Mouse (Mus musculus): ENCODE data around the gene Rps11. TPM values are rescaled to one million over a fixed set of nuclear protein-coding genes. Genes with fewer than 3 reads are reported as not detected.

Rps11 gene
- polyA plus RNA-seq, 1 experiment from 2014 or later: 1,388 TPM

DNA sequence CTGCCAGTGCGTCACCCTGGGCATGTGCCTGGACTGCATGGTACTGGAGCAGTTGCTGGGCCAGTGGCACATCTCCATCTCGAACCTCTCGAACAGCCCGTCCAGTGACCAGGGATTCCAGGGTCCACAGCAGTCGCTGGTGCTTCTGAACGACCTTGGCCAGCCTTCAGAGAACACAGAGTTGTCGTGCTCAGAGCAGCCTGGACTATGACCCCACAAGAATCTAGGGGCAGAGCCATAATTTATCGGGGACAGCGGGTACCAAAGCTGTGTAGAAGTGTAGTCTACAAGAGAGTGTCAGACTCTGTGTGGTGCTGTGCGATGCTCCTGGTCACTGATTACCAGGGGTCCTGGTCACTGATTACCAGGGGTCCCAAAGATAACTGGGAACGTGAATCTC lies 23.7 kb upstream of the Rps11 start:
- H3K36me3 ChIP-seq (ENCODE audit: inconsistent target): peaks cover 51% of the 10 kb centered on the region
- H3K4me3 ChIP-seq (ENCODE audit: inconsistent target): no peak overlapping the region
- peaks cover 5% of the 10 kb centered on the region; the same call in 1 of the 2 replicates for H3K79me2 ChIP-seq (ENCODE audit: inconsistent target)
- whole genome bisulfite sequencing (ENCODE audit: missing documents): 94% methylated on average over 11 of the region's 11 CpGs
- no peak overlapping the region for H3K27ac ChIP-seq

DNA sequence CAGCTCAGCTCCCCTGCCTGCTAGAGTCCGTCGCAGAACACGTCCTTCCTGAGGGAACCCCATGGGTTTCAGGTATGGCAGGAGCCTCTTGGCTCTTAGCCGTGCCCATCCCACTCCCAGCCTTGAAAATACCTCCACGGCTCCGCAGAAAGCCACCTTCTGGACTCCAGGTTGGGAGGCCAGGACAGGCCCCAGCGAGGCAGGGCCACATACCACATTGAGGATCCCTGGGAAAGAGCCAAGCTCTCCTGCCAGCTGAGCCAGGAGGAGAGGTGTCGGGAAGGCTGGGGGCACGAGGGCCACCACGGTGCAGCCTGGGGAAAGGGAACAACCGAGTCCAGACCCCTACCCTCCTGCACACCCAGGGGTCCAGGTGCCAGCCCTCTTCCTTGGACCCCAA lies 23.0 kb upstream of the Rps11 start:
- Histone ChIP-seq H3K36me3 (ENCODE audit: inconsistent target) (peaks cover 58% of the 10 kb centered on the region), H3K27ac (no peak overlapping the region), H3K79me2 (ENCODE audit: inconsistent target) (peaks cover 5% of the 10 kb centered on the region; the same call in 1 of the 2 replicates), H3K4me3 (ENCODE audit: inconsistent target) (no peak overlapping the region)
- WGBS (ENCODE audit: missing documents): 97% methylated on average over 11 of the region's 11 CpGs

DNA sequence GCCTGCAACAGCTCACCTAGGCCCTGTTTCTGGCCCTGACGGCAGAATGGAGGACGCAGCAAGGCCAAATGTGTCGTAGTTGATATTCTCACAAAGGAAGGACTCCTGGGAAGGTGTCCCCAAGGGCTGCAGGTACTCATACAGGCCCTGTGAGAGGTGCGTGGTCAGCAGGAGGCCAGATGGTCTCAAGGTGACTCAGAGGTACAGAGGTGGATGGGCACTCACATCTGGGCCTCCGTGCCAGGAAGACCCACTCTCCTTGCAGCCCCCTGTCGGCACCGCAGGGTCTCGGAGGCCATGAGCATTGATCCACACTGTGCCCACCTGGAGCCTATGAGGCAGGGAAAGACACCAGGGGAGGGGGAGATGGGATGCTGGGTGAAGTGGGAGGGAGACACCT lies 21.2 kb upstream of the Rps11 start:
- WGBS (ENCODE audit: missing documents): 97% methylated on average over 8 of the region's 8 CpGs
- Histone ChIP-seq H3K4me3 (ENCODE audit: inconsistent target) (no peak overlapping the region), H3K27ac (no peak overlapping the region), H3K36me3 (ENCODE audit: inconsistent target) (peaks cover 63% of the 10 kb centered on the region), H3K79me2 (ENCODE audit: inconsistent target) (no peaks in the 10 kb centered on the region)

DNA sequence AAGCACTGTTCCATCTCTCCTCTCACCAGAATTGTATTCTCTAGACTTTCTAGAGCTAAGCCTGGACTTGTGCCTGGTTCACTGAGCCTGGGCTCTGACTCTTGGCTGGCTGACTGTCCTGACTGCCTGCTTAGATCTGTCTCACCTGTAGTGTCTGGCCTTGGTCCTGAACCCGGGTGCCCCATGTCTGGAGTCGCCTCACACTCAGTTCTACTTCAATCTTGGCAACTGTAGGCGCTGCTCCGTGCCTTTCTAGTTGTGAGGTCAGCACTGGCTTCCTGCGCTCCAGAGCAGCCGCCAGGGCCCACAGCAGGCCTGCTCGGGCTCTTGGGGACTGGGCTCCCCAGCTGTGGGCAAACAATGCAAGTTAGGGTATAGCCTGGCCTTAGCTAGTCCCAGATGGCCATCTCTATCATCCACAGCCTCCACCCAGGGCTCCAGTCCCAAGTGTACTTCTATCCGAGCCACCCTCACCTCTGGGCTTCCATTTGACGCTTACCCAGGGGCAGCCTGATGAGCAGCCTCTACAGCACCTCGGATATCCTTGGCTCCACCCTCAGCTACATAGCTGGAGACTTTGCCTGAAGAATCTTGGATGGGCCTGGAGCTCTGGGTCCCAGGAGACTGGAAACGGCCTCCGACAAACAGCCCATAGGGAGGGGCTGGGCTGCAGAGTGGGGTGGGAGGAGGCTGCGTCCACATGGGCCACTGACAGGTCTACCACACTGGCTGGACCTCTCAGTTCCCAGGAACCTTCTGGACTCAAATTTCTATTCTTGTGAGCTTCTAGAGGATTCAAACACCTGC lies 20.3 kb upstream of the Rps11 start:
- Histone ChIP-seq H3K79me2 (ENCODE audit: inconsistent target) (no peaks in the 10 kb centered on the region), H3K36me3 (ENCODE audit: inconsistent target) (peaks cover 63% of the 10 kb centered on the region), H3K4me3 (ENCODE audit: inconsistent target) (no peak overlapping the region), H3K27ac (no peak overlapping the region)
- 92% methylated on average over 12 of the region's 13 CpGs for WGBS (ENCODE audit: missing documents)

DNA sequence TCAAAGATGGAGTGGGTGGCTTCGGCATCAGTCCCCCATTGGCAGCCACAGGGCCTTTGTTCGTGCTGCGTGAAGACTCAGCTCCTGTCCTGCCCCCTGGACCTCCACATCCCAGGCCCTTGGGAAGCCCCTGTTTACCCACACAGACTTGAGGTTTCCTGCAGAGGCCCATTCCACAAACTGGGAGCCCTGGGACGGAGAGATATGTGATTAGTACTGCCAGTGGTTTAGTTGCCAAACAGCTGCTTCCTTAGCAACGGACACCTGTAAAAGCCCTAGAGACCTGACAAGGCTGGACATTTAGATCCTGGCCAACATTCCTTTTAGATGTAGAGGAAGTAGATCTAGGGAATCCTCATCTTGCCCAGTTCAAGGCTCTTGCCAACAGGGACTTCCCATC lies 17.7 kb upstream of the Rps11 start:
- Histone ChIP-seq H3K79me2 (ENCODE audit: inconsistent target) (no peaks in the 10 kb centered on the region), H3K4me3 (ENCODE audit: inconsistent target) (no peak overlapping the region), H3K27ac (no peak overlapping the region), H3K36me3 (ENCODE audit: inconsistent target) (peaks cover 50% of the 10 kb centered on the region)
- WGBS (ENCODE audit: missing documents): 93% methylated on average over 5 of the region's 5 CpGs

DNA sequence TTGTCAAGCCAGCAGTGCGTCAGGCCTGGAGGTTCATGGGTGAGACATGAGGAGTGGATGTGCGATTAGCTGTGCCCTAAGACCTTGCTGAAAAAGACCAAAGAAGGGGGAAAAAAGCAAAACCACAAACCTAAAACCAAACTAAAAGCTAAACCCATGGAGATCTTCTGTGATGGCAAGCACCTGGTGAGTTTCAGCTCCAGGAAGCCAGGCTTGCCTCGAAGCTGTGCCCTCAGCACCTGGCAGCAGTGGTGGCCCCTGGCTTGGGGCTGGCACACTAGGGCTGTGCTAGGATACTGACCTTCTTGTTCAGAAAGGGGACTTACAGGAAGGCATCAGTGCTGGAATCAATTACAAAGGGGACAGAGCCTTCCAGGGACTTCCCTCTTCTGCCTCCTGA lies 17.1 kb upstream of the Rps11 start:
- Histone ChIP-seq H3K79me2 (ENCODE audit: inconsistent target) (no peaks in the 10 kb centered on the region), H3K27ac (no peak overlapping the region), H3K4me3 (ENCODE audit: inconsistent target) (no peak overlapping the region), H3K36me3 (ENCODE audit: inconsistent target) (peaks cover 44% of the 10 kb centered on the region)
- 74% methylated on average over 3 of the region's 3 CpGs for WGBS (ENCODE audit: missing documents)

DNA sequence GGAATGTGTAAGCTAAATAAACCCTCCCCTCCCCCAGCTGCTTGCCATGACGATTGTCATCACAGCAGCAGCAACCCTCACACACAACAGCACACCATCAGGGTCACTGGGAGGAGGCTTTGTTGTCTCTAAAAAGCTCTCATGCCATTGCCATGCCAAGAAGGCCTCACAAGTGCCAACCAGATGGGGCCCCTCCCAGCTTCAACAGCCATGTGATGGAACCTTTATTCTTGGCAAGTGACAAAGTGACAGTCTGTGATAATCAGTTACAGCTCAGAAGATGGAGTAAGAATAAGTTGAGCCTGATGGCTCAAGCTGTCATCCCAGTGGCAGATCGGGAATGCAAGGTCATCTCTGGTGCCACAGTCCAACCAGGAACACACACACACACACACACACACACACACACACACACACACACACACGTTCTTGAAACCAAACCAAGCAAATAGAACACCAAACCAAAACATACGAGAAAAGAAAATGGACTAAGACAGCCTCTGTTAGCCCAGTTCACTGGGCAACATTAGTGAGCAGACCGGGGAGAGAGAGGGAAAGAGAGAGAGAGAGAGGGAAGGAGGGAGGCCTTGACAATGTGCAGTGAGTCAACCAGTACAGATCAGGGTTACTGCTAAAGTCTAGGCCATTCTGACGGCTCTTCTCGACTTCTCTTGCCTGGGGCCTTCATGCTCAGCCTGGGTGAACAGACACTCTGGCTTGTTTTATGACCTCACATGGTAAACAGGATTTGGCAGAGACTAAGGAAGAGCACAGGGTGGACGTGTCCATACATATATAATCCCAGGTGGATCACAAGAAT lies 15.9 kb upstream of the Rps11 start:
- Histone ChIP-seq H3K79me2 (ENCODE audit: inconsistent target) (no peaks in the 10 kb centered on the region), H3K4me3 (ENCODE audit: inconsistent target) (no peak overlapping the region), H3K27ac (no peak overlapping the region), H3K36me3 (ENCODE audit: inconsistent target) (peaks cover 32% of the 10 kb centered on the region)
- WGBS (ENCODE audit: missing documents): 98% methylated on average over 6 of the region's 8 CpGs

DNA sequence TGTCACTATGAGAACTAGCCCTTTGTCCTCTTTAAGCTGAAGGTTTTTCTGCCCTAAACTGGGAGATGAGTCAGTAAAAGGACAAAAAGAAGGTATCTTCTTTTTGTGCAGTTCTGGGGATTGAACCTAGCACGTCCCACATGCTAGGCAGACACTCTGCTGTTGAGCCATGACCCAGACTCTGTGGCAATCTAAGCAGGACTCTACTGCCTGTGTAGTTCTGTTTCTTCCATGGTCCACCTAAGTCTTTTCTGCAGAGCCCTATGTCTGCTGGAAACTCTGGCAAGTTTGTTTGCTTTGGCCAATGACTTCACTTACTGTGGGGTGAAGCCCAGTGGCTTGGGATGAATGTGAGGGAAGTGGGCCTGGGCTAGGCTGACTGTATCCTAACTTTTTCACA lies 14.2 kb upstream of the Rps11 start:
- Histone ChIP-seq H3K36me3 (ENCODE audit: inconsistent target) (peaks cover 17% of the 10 kb centered on the region; the same call in 1 of the 2 replicates), H3K27ac (no peak overlapping the region), H3K4me3 (ENCODE audit: inconsistent target) (no peak overlapping the region), H3K79me2 (ENCODE audit: inconsistent target) (no peaks in the 10 kb centered on the region)
- 93% methylated on average over 1 of the region's 1 CpGs for WGBS (ENCODE audit: missing documents)

DNA sequence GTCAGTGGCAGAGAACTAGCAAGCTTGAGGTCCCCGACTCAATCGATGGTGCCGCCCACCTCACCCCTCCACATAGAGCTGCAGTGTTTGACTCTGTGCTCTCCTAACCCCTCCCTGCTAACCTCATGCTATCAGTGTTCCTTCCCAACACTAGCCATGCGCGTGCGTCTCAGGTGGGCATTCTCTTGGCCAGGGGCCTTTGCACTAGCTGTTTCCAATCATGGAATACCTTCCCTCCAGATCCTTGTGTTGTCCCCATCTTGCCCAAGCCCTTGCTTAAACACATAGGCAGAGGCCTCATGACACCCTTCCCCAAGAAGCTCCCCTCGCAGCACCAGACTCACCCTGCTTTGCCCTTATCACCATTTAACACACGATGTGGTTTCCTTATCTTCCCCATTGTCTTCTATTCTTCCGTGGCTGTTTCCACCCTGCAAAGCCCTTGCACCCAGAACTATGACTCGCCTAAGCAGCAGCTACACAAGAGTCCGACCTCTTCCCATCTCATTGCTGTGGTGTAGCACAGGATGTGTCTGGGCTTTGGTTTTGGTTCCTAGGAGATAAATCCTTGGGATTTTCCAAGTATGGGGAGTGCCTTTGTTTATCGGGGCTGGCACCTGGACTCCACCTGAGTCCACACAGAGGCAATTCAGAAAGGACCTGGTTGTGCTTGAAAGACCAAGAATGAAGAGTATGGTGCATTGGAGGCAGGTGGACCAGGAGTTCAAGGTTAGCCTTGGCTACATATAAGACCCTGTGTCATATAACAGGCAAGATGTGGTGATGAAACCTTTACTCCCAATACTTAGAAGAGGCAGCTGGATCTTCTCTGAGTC lies 13.2 kb upstream of the Rps11 start:
- 37% methylated on average over 12 of the region's 12 CpGs for WGBS (ENCODE audit: missing documents)
- Histone ChIP-seq H3K36me3 (ENCODE audit: inconsistent target) (0 out of 2 replicates have a peak, but pooled peaks cover 6% of the 10 kb centered on the region), H3K4me3 (ENCODE audit: inconsistent target) (no peak overlapping the region), H3K79me2 (ENCODE audit: inconsistent target) (no peaks in the 10 kb centered on the region), H3K27ac (no peak overlapping the region)

DNA sequence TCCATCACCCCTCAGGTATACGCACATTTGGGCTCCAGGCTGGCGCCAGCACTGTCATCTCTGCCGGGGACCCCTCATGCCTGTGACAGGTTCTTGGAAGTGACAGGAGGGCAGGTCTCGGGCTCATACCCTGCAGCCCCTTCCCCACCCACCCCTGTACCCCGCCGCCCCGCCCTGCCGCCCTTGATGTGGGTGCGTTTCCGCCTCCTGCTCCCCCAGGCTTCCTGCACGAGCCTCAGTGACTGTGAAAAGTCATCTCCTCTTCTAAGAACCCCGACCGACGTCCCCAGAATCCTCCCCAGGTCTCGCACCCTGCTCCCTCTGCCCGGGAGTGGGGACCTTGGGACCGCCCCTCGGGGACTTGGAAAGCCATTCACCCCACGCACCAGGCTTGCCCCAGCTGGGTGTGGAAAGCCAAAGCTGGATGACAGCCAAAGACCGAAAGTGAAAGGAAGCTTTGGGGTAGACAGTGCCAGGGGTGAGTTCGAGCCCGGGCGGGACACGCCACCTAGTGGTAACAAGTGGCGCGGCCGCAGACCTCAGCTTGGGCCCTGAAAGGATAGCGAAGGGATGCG lies 11.8 kb upstream of the Rps11 start, which contains the start of the genes Gm45713 and Flt3l:
Gene Gm45713 (minus strand): TSS at position 239 of the 575 bp plus-strand sequence.
Gene Flt3l (minus strand): TSS at position 440 of the 575 bp plus-strand sequence.
- Histone ChIP-seq H3K27ac (peak within 1 kb of the TSS; percentile 71), H3K79me2 (ENCODE audit: inconsistent target) (no peaks in the 10 kb centered on the region), H3K4me3 (ENCODE audit: inconsistent target) (peak within 1 kb of the TSS; percentile 62), H3K36me3 (ENCODE audit: inconsistent target) (no peaks in the 10 kb centered on the region)
- 1% methylated on average over 21 of the region's 29 CpGs for WGBS (ENCODE audit: missing documents)

DNA sequence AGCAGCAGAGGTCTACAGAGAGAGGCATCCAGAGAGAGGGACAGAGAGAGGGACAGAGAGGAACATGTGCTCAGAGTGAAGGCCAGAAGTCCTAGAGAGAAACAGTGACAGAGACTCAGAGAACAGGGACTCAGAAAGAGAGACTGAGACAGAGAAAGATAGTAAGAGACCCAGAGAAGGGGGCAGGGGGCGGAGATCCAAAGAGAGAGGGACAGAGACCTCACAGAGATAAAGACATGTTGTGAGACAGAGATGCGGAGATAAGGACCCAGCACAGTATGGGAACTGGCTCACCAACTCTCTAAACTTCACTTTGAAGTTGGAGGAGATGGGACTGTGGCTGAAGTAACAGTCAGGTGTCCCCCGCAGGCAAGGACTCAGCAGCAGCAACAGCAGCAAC lies 11.1 kb upstream of the Rps11 start:
- 69% methylated on average over 3 of the region's 3 CpGs for WGBS (ENCODE audit: missing documents)
- Histone ChIP-seq H3K27ac (peak overlapping the region; percentile 71; the same call in 1 of the 2 replicates), H3K4me3 (ENCODE audit: inconsistent target) (peak overlapping the region; percentile 62), H3K79me2 (ENCODE audit: inconsistent target) (no peaks in the 10 kb centered on the region), H3K36me3 (ENCODE audit: inconsistent target) (no peaks in the 10 kb centered on the region)

DNA sequence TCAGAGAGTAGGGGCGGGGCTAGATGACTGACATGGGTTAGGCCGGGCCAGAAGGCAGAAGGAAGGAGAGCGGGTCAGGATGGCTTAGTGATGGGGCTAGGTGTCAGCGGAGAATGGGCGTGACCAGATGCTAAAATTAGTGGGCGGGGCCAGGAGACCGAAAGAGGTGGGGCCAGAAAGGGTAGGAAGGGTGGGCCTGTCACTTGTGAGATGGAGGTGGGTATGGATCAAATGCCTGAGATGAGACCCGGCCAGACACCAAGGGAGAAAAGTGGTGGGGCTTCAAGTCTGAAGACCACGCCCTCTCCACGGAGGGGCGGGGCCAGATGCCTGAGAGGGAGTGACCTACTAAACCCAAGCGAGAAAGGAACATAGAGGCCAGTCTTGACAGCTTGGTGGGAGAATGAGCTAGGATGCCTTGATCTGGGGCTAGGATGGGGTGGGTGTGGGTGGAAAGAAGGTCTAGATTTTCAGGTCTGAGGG lies 10.3 kb upstream of the Rps11 start:
- Histone ChIP-seq H3K79me2 (ENCODE audit: inconsistent target) (no peaks in the 10 kb centered on the region), H3K4me3 (ENCODE audit: inconsistent target) (no peak overlapping the region), H3K27ac (no peak overlapping the region), H3K36me3 (ENCODE audit: inconsistent target) (no peaks in the 10 kb centered on the region)
- WGBS (ENCODE audit: missing documents): 39% methylated on average over 12 of the region's 12 CpGs

DNA sequence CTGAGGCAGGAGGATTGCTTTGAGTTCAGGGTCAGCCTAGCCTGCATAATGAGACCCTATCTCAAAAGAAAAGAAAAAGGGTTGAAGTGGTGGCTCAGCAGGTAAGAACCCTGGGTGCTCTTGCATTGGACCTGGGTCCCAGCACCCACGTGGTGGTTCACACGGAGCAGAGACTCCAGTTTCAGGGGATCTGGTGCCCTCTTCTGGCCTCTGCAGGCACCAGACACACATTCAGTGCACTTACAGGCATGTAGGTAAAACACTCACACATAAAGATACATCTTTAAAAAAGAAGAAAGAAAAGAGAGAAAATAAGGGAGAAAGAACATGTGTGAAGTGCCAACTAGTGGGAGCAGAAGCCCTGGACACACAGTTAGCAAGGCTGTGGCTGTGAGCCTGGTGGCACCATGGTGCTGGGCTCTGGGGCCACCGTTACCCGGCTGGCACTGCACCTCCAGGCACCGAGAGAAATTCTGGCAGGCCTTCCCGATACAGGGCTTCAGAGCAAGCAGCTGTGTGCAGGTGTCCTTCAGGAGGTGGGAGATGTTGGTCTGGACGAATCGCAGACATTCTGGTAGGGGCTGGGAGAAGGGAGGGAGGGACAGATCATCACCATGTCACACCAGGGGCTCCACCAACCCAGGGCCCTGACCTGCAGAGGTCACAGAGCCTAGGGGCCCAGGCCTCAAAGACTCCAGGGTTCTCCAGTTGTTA lies 9.4 kb upstream of the Rps11 start:
- Histone ChIP-seq H3K36me3 (ENCODE audit: inconsistent target) (no peaks in the 10 kb centered on the region), H3K27ac (no peak overlapping the region), H3K79me2 (ENCODE audit: inconsistent target) (no peaks in the 10 kb centered on the region), H3K4me3 (ENCODE audit: inconsistent target) (no peak overlapping the region)
- 82% methylated on average over 8 of the region's 8 CpGs for WGBS (ENCODE audit: missing documents)
